Mouse (Mus musculus): ENCODE data around the gene Spert.

DNA sequence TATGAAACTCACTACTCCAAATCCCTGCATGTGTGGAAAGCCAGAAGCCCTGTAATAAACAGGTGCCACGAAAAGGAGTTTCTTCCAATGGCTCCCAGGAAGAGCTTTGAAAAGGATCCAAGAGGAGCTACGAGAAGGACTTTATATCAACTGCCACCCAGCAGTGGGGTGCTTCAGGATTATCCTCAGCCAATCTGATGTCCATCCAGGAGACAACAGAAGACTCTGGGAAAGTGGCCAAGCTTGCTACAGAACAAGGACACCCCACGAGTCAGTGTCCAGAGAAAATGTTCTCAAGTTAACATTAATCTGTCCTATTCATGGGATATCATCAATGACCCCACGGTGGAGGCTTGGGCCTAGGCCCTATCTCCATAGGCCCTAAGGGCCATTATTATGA lies 44.7 kb upstream of the Spert start:
- TF ChIP-seq CTCF (IDR thresholded peaks at IDR 0.05; ENCODE audit: low read depth) (no peak), EP300 (IDR thresholded peaks at IDR 0.05; ENCODE audit: low read depth) (no peak)

Data from liver, embryonic 14.5 days (tissue).